Mouse (Mus musculus) heart, adult 2 months (tissue): ENCODE data around the gene Cadm1.

ENCODE experiments used
- CTCF ChIP-seq: fragments of 200-600 bp; IDR thresholded peaks from 2 replicates; pipeline ENCODE4 v1.8.1; 2022; ENCODE audit warnings: antibody characterized with exemption, mild to moderate bottlenecking, moderate library complexity
- POLR2A ChIP-seq: fragments of 200-500 bp; IDR thresholded peaks from 2 replicates; pipeline ENCODE4 v1.6.1; 2011; ENCODE audit warnings: mild to moderate bottlenecking, low read depth, low read length, control low read depth; ENCODE audit not compliant: insufficient read depth

GRCm38 (mm10) chr9:47652203-47652602 lies 122.2 kb downstream of the Cadm1 start:
- TF ChIP-seq CTCF: no peak
- TF ChIP-seq POLR2A: no peak
